Comparison of ENCODE assay signal across 20 mouse cellular contexts in genomic region chr15:87922091-87922490, GRCm38 (mm10).
DNase-seq lines count a peak whose midpoint lies in the region; ATAC-seq and TF ChIP-seq lines count a peak whose summit lies in the region.
"Had no signal": no experiment of that assay in that cellular context is flagged by ENCODE, and none has a peak within 500 bp of the region (broad histone marks: within the 10 kb centered on the region; RNA-seq: fewer than 3 reads in every experiment).

No protein-coding gene starts in this region.

- WGBS in hindbrain, postnatal 0 days = 33% methylated on average over 9 of the region's 9 CpGs
- WGBS in hindbrain, embryonic 14.5 days = 48% methylated on average over 9 of the region's 9 CpGs
- 76% methylated on average over 9 of the region's 9 CpGs for WGBS in liver, postnatal 0 days (ENCODE audit: insufficient replicate concordance)

- H3K36me3 ChIP-seq in hindbrain, postnatal 0 days (ENCODE audit: insufficient read depth, low read length) = no peaks in the 10 kb centered on the region
- H3K36me3 ChIP-seq in hindbrain, embryonic 14.5 days (replicated peaks; ENCODE audit: control insufficient read depth, insufficient read depth) = no peaks in the 10 kb centered on the region
- no peaks in the 10 kb centered on the region for H3K36me3 ChIP-seq in liver, postnatal 0 days (replicated peaks; ENCODE audit: insufficient read depth, low read length)
- H3K36me3 ChIP-seq: embryonic facial prominence, embryonic 12.5 days; G1E; heart, embryonic 10.5 days; limb, embryonic 10.5 days; liver, embryonic 12.5 days had no signal

- H3K4me3 ChIP-seq in hindbrain, postnatal 0 days (ENCODE audit: low read length) = no peak overlapping the region
- H3K4me3 ChIP-seq in hindbrain, embryonic 14.5 days (replicated peaks; ENCODE audit: low read length) = no peak overlapping the region
- H3K4me3 ChIP-seq in liver, postnatal 0 days (ENCODE audit: low read depth, low read length) = no peak overlapping the region
- H3K4me3 ChIP-seq: embryonic facial prominence, embryonic 12.5 days; heart, embryonic 10.5 days; limb, embryonic 10.5 days; liver, embryonic 12.5 days; myocyte had no signal

- no peaks in the 10 kb centered on the region for H3K27me3 ChIP-seq in hindbrain, postnatal 0 days (ENCODE audit: insufficient read depth, low read length)
- no peaks in the 10 kb centered on the region for H3K27me3 ChIP-seq in hindbrain, embryonic 14.5 days (ENCODE audit: control insufficient read depth, insufficient read depth, low read length)
- H3K27me3 ChIP-seq in liver, postnatal 0 days (ENCODE audit: insufficient read depth, low read length) = no peaks in the 10 kb centered on the region
- H3K27me3 ChIP-seq: embryonic facial prominence, embryonic 12.5 days; liver, embryonic 12.5 days had no signal

- no peak for ATAC-seq in hindbrain, postnatal 0 days
- ATAC-seq in hindbrain, embryonic 14.5 days (ENCODE audit: low FRiP score) = no peak
- ATAC-seq in liver, postnatal 0 days = no peak
- ATAC-seq: hindbrain, embryonic 16.5 days; liver, embryonic 12.5 days had no signal

- no peaks in the 10 kb centered on the region for H3K4me1 ChIP-seq in hindbrain, postnatal 0 days (ENCODE audit: insufficient read depth, low read length)
- no peaks in the 10 kb centered on the region for H3K4me1 ChIP-seq in hindbrain, embryonic 14.5 days (replicated peaks; ENCODE audit: control insufficient read depth, insufficient read depth, low read length)
- no peaks in the 10 kb centered on the region for H3K4me1 ChIP-seq in liver, postnatal 0 days (ENCODE audit: insufficient read depth)
- H3K4me1 ChIP-seq: embryonic facial prominence, embryonic 12.5 days; heart, embryonic 10.5 days; limb, embryonic 10.5 days; liver, embryonic 12.5 days had no signal

- no peak overlapping the region for H3K9ac ChIP-seq in hindbrain, postnatal 0 days (replicated peaks; ENCODE audit: low read length)
- no peak overlapping the region for H3K9ac ChIP-seq in hindbrain, embryonic 14.5 days
- H3K9ac ChIP-seq in liver, postnatal 0 days (replicated peaks) = no peak overlapping the region
- H3K9ac ChIP-seq: embryonic facial prominence, embryonic 12.5 days; liver, embryonic 12.5 days had no signal

- H3K9me3 ChIP-seq in hindbrain, postnatal 0 days (ENCODE audit: low read length) = no peaks in the 10 kb centered on the region
- no peaks in the 10 kb centered on the region for H3K9me3 ChIP-seq in hindbrain, embryonic 14.5 days (ENCODE audit: control insufficient read depth, low read length)
- H3K9me3 ChIP-seq in liver, postnatal 0 days (ENCODE audit: low read length) = no peaks in the 10 kb centered on the region; the same call in 1 of the 2 replicates
- H3K9me3 ChIP-seq: embryonic facial prominence, embryonic 12.5 days; heart, embryonic 10.5 days; limb, embryonic 10.5 days had no signal

- DNase-seq in hindbrain, postnatal 0 days (ENCODE audit: low spot score) = peak; percentile 53
- DNase-seq in hindbrain, embryonic 14.5 days (ENCODE audit: low spot score) = no peak
- DNase-seq in ZHBTc4 (ENCODE audit: low read depth, low spot score) = peak; percentile 26
- DNase-seq in layer of hippocampus, adult 9-11 months = peak; percentile 38
- peak; percentile 53 to 64 for DNase-seq in right cerebral cortex, postnatal 10 days (ENCODE audit: low spot score in 2 of 2)
- no peak for DNase-seq in gastrocnemius, postnatal 36 days
- DNase-seq in liver, postnatal 0 days = no peak
- no peak for DNase-seq in cerebellum, adult 9-10 months
- DNase-seq: adrenal gland, postnatal 36 days; gastrocnemius, postnatal 14 days; heart, postnatal 14 days; kidney, adult 18-20 months; kidney, postnatal 25 days had no signal

- TF ChIP-seq CTCF in hindbrain, postnatal 0 days (IDR thresholded peaks at IDR 0.05; ENCODE audit: low read depth) = no peak
- TF ChIP-seq CTCF in liver, postnatal 0 days (IDR thresholded peaks at IDR 0.05; ENCODE audit: low read depth) = no peak

- no peak overlapping the region for H3K4me2 ChIP-seq in hindbrain, postnatal 0 days (ENCODE audit: low read depth, low read length)
- H3K4me2 ChIP-seq in hindbrain, embryonic 14.5 days (replicated peaks) = no peak overlapping the region
- H3K4me2 ChIP-seq in liver, postnatal 0 days (ENCODE audit: low read depth, low read length) = no peak overlapping the region
- H3K4me2 ChIP-seq: embryonic facial prominence, embryonic 12.5 days; liver, embryonic 12.5 days had no signal

- TF ChIP-seq EP300 in liver, postnatal 0 days (IDR thresholded peaks at IDR 0.05; ENCODE audit: low read depth) = no peak

- intact Hi-C loops in gastrocnemius, postnatal 36 days (cut with DNase I) = no loop called here

- H3K27ac ChIP-seq in hindbrain, postnatal 0 days = no peak overlapping the region
- no peak overlapping the region for H3K27ac ChIP-seq in hindbrain, embryonic 14.5 days
- no peak overlapping the region for H3K27ac ChIP-seq in liver, postnatal 0 days (ENCODE audit: low read depth)
- H3K27ac ChIP-seq: embryonic facial prominence, embryonic 12.5 days; heart, embryonic 10.5 days; limb, embryonic 10.5 days; liver, embryonic 12.5 days had no signal

Comparison
In these comparisons a context has a peak if more than half of its experiments do, and no peak if none do; other contexts are left out.
1. DNase-seq: peak in hindbrain, postnatal 0 days (single experiment), ZHBTc4 (single experiment), layer of hippocampus, adult 9-11 months (single experiment) and right cerebral cortex, postnatal 10 days (2 of 2); none in hindbrain, embryonic 14.5 days (single experiment), gastrocnemius, postnatal 36 days (0 of 2), liver, postnatal 0 days (single experiment) and cerebellum, adult 9-10 months (single experiment).